Mouse (Mus musculus) neural tube, embryonic 11.5 days (tissue): ENCODE measurements at regions not wholly inside any gene's neighbourhood (a gene's known extent, or its start where the extent isn't known, plus 50 kb on each side); places are given as distances from the start of the nearest gene placed in this dataset.

Experiments used
- ATAC-seq: fragments of 200-750 bp; cut with Nextera tagmentation; 2 replicates; pipeline ENCODE4 v1.8.0; 2017; ENCODE audit warnings: moderate number of reproducible peaks, mild to moderate bottlenecking, moderate TSS enrichment, moderate library complexity; ENCODE audit not compliant: insufficient read depth, low FRiP score, low TSS enrichment
- DNase-seq: peaks from one replicate; pipeline ENCODE4 v3.0.0-alpha.2; 2015; ENCODE audit warnings: low spot score
- H3K27ac ChIP-seq: fragments of 300-500 bp; sonication (generic); 2 replicates; pipeline ENCODE4 v1.5.1; 2014; ENCODE audit warnings: low read depth, mild to moderate bottlenecking, low read length
- H3K27me3 ChIP-seq: fragments of 300-500 bp; sonication (generic); 2 replicates; pipeline ENCODE4 v1.6.1; 2014; ENCODE audit warnings: mild to moderate bottlenecking, low read length, mixed read lengths; ENCODE audit not compliant: control insufficient read depth, insufficient read depth
- H3K36me3 ChIP-seq: fragments of 300-500 bp; sonication (generic); 2 replicates; pipeline ENCODE4 v1.6.1; 2014; ENCODE audit warnings: mild to moderate bottlenecking, low read length, moderate library complexity, mixed read lengths; ENCODE audit not compliant: control insufficient read depth, insufficient read depth
- H3K4me1 ChIP-seq: fragments of 300-500 bp; sonication (generic); 2 replicates; pipeline ENCODE4 v1.6.1; 2014; ENCODE audit warnings: low read length, mixed read lengths; ENCODE audit not compliant: control insufficient read depth, insufficient read depth
- H3K4me2 ChIP-seq: fragments of 300-500 bp; sonication (generic); 2 replicates; pipeline ENCODE4 v1.6.1; 2014; ENCODE audit warnings: low read depth, mild to moderate bottlenecking, moderate library complexity
- H3K4me3 ChIP-seq: fragments of 300-500 bp; sonication (generic); 2 replicates; pipeline ENCODE4 v1.5.1; 2014; ENCODE audit warnings: low read depth, low read length
- H3K9ac ChIP-seq: fragments of 300-500 bp; sonication (generic); 2 replicates; pipeline ENCODE4 v1.6.1; 2014; ENCODE audit warnings: mild to moderate bottlenecking, low read length
- H3K9me3 ChIP-seq: fragments of 300-500 bp; sonication (generic); 2 replicates; pipeline ENCODE4 v1.6.1; 2016; ENCODE audit warnings: low read length; ENCODE audit not compliant: control insufficient read depth
- WGBS: fragments of 180-500 bp; shearing (Covaris S2); extraction: QIAGEN DNeasy Blood & Tissue Kit; methylation state at CpG from one replicate; pipeline ENCODE4 v1.1.7; 2014; 5-methylcytosine and 5-hydroxymethylcytosine counted together

DNA sequence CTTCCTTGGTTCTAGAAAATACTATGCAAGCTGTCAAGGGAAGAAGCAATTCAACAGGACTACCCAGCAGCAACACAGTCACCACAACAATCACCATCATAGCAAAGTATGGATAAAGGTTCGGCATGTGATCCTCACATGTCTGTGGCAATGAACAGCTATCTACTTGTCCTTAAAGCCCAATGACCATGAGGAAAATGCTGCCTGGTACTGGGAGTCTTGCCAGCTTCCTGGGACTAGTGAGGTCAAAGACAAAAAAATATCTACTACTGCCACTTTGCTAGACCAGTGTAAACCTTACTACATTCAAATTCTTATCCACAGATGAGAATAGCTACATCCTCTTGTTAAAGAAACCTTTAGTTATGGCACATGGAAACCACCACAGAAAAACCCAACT, 346.3 kb downstream of the Wdr20rt start:
- H3K4me1 ChIP-seq = no peaks in the 10 kb centered on the region
- H3K9me3 ChIP-seq = no peaks in the 10 kb centered on the region
- H3K36me3 ChIP-seq = no peaks in the 10 kb centered on the region
- H3K4me2 ChIP-seq = no peak overlapping the region
- H3K9ac ChIP-seq = no peak overlapping the region
- DNase-seq (no peak), ATAC-seq (no peak)
- H3K27ac ChIP-seq = no peak overlapping the region
- no peak overlapping the region for H3K4me3 ChIP-seq
- H3K27me3 ChIP-seq = no peaks in the 10 kb centered on the region
- 96% methylated on average over 1 of the region's 1 CpGs for WGBS

DNA sequence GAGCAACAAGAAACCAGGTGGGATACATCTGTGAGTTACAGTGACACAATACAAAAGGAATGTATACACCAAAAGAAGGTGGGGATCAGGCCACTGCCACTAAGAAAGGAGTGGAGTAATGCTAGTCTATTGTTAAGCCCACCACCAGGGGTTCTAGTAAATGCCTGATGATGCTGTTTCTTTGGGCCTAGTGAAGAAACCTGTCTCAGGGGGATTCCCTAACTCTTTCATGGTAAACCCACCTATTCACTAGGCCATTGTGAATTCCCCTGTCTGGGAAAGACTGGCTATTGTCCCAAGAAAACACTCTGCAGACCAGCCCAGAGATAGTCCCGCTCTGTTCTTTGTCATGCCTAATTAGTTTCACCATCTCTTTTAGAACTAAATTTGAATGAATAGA, 368.2 kb downstream of the Wdr20rt start:
- H3K9me3 ChIP-seq = no peaks in the 10 kb centered on the region
- 64% methylated on average over 1 of the region's 1 CpGs for WGBS
- H3K9ac ChIP-seq = no peak overlapping the region
- ATAC-seq (no peak), DNase-seq (no peak)
- no peaks in the 10 kb centered on the region for H3K4me1 ChIP-seq
- no peaks in the 10 kb centered on the region for H3K27me3 ChIP-seq
- no peaks in the 10 kb centered on the region for H3K36me3 ChIP-seq
- no peak overlapping the region for H3K4me3 ChIP-seq
- H3K4me2 ChIP-seq = no peak overlapping the region
- H3K27ac ChIP-seq = no peak overlapping the region

DNA sequence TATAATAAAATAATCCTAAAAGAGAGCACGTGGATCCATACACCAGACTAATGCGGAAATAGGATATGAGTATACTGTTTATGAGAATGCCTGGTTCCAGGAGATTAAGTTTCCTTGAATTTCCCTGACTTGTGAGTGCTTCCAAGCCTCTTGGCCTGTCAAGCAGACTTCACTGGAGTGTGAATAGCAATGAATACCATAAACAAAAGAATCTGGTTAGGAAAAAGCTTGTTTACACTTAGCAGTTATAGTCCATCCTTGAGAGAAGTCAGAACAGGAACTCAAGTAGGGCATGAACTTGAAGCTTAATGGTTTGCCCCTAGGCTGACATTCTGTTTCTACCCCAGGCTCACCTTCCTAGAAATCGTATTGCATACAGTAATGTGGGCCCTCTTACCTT, 368.8 kb downstream of the Wdr20rt start:
- WGBS = 80% methylated on average over 3 of the region's 3 CpGs
- no peak overlapping the region for H3K4me3 ChIP-seq
- no peak overlapping the region for H3K9ac ChIP-seq
- no peak overlapping the region for H3K27ac ChIP-seq
- H3K36me3 ChIP-seq = no peaks in the 10 kb centered on the region
- H3K9me3 ChIP-seq = no peaks in the 10 kb centered on the region
- H3K27me3 ChIP-seq = no peaks in the 10 kb centered on the region
- ATAC-seq (no peak), DNase-seq (no peak)
- no peak overlapping the region for H3K4me2 ChIP-seq
- H3K4me1 ChIP-seq = no peaks in the 10 kb centered on the region

DNA sequence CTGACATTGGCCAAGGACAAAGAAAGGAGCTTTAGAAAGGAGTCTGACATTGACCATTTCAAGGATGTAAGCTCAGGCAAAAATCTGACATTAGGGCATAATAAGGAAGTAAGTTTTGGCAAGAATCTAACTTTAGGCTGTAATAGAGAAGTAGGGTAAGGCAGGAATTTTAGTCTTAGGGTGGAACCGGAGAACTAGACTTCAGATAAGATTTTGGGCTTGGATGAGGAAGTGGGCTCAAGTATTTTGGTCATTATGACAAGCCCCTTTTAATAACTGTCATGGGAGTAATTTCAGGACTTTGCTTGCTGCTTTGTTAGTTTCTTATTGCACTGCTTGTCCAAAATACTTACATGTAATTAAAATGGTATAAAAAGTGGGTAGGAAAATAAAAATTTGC, 418.9 kb downstream of the Wdr20rt start:
- Histone ChIP-seq H3K27ac (no peak overlapping the region), H3K9ac (no peak overlapping the region), H3K4me3 (no peak overlapping the region), H3K4me1 (no peaks in the 10 kb centered on the region), H3K9me3 (no peaks in the 10 kb centered on the region), H3K4me2 (no peak overlapping the region), H3K27me3 (no peaks in the 10 kb centered on the region), H3K36me3 (no peaks in the 10 kb centered on the region)
- 92% methylated on average over 1 of the region's 1 CpGs for WGBS
- ATAC-seq (no peak), DNase-seq (no peak)

DNA sequence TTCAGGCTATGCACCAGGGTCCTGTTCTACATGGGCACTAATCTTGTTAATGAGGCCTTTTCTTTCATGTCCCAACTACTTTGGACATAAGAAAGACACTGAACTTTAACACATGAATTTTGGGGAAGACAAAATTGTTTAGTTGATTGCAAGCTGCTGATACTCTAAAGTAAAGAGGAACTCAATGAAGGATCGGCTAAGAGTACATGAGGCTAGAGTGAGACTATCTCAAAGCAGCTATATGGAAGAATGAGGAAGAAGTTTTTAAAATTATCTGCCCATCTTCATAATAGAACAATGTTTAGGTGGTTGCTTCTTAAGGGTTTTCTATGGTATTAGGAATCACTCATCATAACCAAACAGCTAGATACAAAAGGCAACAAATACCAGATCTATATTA, 431.5 kb downstream of the Wdr20rt start:
- Histone ChIP-seq H3K4me1 (no peaks in the 10 kb centered on the region), H3K4me3 (no peak overlapping the region), H3K36me3 (no peaks in the 10 kb centered on the region), H3K9me3 (no peaks in the 10 kb centered on the region), H3K27ac (no peak overlapping the region), H3K27me3 (no peaks in the 10 kb centered on the region), H3K4me2 (no peak overlapping the region), H3K9ac (no peak overlapping the region)
- 93% methylated on average over 1 of the region's 1 CpGs for WGBS
- ATAC-seq (no peak), DNase-seq (no peak)

DNA sequence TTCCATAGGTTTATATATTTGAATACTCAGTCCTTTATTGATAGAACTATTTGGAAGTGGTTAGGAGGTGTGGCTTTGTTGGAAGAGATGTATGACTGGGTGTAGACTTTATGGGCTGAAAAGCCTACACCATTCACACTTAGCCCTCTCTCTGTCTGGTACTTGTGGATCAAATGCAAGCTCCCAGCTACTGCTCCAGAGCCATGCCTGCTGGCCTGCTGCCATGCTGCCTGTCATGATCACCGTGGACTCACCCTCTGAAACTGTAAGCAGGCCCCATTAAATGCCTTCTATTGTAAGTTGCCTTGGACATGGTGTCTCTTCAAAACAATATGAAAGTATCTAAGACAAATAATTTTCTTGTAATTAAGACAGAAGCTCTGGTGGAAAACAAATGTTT, 446.4 kb downstream of the Wdr20rt start:
- Histone ChIP-seq H3K36me3 (no peaks in the 10 kb centered on the region), H3K27ac (no peak overlapping the region), H3K4me2 (no peak overlapping the region), H3K4me1 (no peaks in the 10 kb centered on the region), H3K9ac (no peak overlapping the region), H3K27me3 (no peaks in the 10 kb centered on the region), H3K9me3 (no peaks in the 10 kb centered on the region), H3K4me3 (no peak overlapping the region)
- DNase-seq (no peak), ATAC-seq (no peak)
- 75% methylated on average over 1 of the region's 1 CpGs for WGBS

DNA sequence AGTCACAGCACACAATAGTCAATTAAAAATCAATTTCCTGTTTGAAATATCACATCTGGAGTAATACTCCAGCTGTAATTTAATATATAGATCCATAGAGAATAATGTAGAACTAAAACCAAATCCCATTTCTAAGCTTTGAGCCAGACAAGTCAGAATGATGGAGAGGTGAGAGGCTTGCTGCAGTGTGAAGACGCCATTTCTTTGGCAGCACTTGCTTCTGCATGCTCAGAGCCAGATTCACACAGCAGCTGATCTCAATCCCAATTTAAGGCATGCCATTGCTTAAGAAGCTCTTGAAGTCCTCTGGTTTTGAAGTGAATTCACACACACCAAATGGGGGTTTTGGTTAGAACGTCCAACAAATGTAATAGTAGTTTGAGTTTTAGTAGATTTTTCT, 447.9 kb downstream of the Wdr20rt start:
- Histone ChIP-seq H3K4me1 (no peaks in the 10 kb centered on the region), H3K4me2 (no peak overlapping the region), H3K4me3 (no peak overlapping the region), H3K9ac (no peak overlapping the region), H3K27me3 (no peaks in the 10 kb centered on the region), H3K9me3 (no peaks in the 10 kb centered on the region), H3K27ac (no peak overlapping the region), H3K36me3 (no peaks in the 10 kb centered on the region)
- DNase-seq (no peak), ATAC-seq (no peak)
- WGBS = 85% methylated on average over 2 of the region's 2 CpGs

DNA sequence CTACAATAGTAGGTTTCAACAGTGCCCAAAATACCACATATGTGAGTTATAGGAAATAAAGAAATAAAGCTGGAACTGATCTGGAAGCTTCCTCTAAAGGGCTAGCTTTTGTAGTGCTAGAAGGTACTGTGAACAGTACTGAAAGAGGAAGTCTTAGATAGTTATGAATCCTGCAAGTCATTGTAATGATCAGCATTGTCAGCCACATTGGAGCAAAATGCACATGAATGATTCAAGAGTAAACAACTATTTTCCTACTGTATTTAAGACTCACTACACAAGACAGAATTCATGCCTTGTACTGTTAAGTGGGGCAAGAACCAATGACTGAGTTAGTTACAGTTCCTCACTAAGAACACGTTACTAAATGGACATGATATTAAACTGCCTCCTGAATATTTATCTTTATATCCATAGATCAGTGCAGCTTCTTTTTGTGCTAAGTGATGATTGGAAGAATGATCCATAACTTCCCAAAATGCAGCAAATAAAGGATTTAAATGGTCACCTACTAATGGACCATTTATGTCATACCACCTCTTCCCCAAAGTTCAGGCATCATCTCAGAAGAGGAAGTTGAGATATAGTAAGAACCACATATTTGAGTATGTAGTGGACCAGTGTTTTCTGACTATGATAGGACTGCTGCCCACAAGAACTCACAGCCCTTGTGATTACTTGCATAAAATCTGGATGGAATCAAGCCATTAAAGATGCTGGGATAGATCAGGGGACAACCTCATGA, 449.8 kb downstream of the Wdr20rt start:
- Histone ChIP-seq H3K4me3 (no peak overlapping the region), H3K27me3 (no peaks in the 10 kb centered on the region), H3K9me3 (no peaks in the 10 kb centered on the region), H3K4me1 (no peaks in the 10 kb centered on the region), H3K4me2 (no peak overlapping the region), H3K9ac (no peak overlapping the region), H3K36me3 (no peaks in the 10 kb centered on the region), H3K27ac (no peak overlapping the region)
- WGBS = 91% methylated on average over 1 of the region's 1 CpGs
- no peak for DNase-seq
- no peak for ATAC-seq

DNA sequence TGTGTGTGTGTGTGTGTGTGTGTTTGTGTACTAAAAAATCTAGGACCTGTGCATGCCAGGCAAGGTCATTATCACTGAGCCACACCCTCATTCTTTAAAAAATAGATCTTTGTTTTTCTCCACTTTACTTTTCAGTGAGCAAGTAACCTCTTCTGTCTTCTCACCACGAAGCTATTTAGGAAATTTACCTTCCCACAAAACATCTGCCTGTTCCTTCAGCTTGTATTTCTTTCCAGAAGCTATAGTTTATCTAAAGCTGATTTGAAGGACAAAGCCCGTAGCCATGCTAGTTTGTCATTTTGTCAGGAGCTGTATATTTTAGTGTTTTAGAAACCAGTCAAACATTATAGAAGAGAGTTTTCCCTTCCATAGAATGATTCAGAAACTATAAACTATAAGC, 455.0 kb downstream of the Wdr20rt start:
- no peaks in the 10 kb centered on the region for H3K4me1 ChIP-seq
- H3K36me3 ChIP-seq = no peaks in the 10 kb centered on the region
- H3K27me3 ChIP-seq = no peaks in the 10 kb centered on the region
- no peak for ATAC-seq
- no peak overlapping the region for H3K4me2 ChIP-seq
- H3K9ac ChIP-seq = no peak overlapping the region
- DNase-seq = no peak
- no peaks in the 10 kb centered on the region for H3K9me3 ChIP-seq
- H3K27ac ChIP-seq = no peak overlapping the region
- no peak overlapping the region for H3K4me3 ChIP-seq
- WGBS = 71% methylated on average over 2 of the region's 2 CpGs
